Mouse (Mus musculus) erythroblast, embryonic 14.5 days (primary cell): ENCODE results near the gene Igf1. TPM values are rescaled to one million over a fixed set of nuclear protein-coding genes. Genes with fewer than 3 reads are reported as not detected.

ENCODE experiments used
- H3K27me3 ChIP-seq: 2 replicates; pipeline ENCODE4 v1.6.1; 2012; ENCODE audit warnings: inconsistent platforms; ENCODE audit not compliant: control insufficient read depth
- H3K36me3 ChIP-seq: 2 replicates; pipeline ENCODE4 v1.6.1; 2012; ENCODE audit warnings: mild to moderate bottlenecking, inconsistent platforms; ENCODE audit not compliant: control insufficient read depth
- H3K4me1 ChIP-seq: 2 replicates; pipeline ENCODE4 v1.6.1; 2012; ENCODE audit warnings: inconsistent platforms; ENCODE audit not compliant: control insufficient read depth
- H3K4me3 ChIP-seq: replicated peaks from 2 replicates; pipeline ENCODE3; 2012; ENCODE audit warnings: moderate library complexity, mild to moderate bottlenecking, inconsistent platforms
- H3K9me3 ChIP-seq: 2 replicates; pipeline ENCODE4 v1.6.1; 2012; ENCODE audit warnings: low read length, inconsistent platforms, mixed read lengths; ENCODE audit not compliant: control insufficient read depth
- GATA1 ChIP-seq: IDR thresholded peaks from 2 replicates; pipeline ENCODE4 v1.6.1; 2012; ENCODE audit warnings: low read length, inconsistent platforms, mixed read lengths
- TAL1 ChIP-seq: IDR thresholded peaks from 3 replicates; pipeline ENCODE4 v1.6.1; 2012; ENCODE audit warnings: low read length, inconsistent platforms, mixed read lengths
- polyA plus RNA-seq: library from polyadenylated mRNA; stranded (reverse); fragments of >175 nt; gene quantifications from 2 replicates; pipeline ENCODE4 v1.2.3, GENCODE M21; 2012

The Igf1 gene
- polyA plus RNA-seq, 1 experiment, result 0.22 TPM

DNA sequence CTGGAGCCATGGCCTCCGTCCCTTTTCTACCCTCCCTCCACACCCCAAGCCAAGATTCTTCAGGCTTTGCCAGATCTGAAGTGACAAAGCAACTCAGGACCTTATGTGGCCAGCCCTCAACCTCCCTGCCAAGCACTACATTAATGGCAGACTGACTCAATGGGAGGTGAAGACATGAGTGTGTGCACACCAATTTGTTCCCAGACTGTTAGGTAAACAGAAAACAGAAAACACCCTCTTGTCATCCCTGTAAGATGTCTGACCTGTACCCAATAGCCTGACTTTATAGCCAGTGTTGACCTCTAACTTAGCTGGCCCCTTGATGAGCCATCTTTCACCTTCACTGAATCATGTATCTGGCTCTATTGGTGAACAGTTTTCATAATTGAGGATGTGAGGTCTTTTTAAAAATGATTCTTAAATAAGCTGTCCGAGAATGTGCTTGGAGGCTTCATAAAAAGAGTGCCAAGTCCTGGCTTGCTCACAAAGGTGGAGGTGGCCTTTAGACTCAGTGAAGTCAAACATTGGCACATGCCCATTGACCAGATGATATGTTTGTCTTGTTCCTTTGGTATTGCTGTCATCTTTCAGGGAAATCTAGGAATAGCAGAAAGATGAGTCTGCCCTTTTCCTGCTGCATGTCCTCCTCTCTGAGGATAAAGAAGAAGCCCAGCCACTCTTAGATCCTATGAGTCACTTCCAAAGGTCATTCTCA, 27.4 kb downstream of the Igf1 start:
- no peaks in the 10 kb centered on the region for H3K36me3 ChIP-seq
- no peak overlapping the region for H3K4me3 ChIP-seq
- H3K9me3 ChIP-seq, result no peaks in the 10 kb centered on the region
- TF ChIP-seq TAL1 (no peak), GATA1 (no peak)
- H3K4me1 ChIP-seq, result no peaks in the 10 kb centered on the region
- no peaks in the 10 kb centered on the region for H3K27me3 ChIP-seq

GRCm38 (mm10) chr10:87889850-87890249, 31.8 kb downstream of the Igf1 start:
- Histone ChIP-seq H3K4me1 (no peaks in the 10 kb centered on the region), H3K27me3 (no peaks in the 10 kb centered on the region), H3K4me3 (no peak overlapping the region), H3K9me3 (no peaks in the 10 kb centered on the region), H3K36me3 (no peaks in the 10 kb centered on the region)
- TF ChIP-seq TAL1, result no peak
- TF ChIP-seq GATA1, result no peak

DNA sequence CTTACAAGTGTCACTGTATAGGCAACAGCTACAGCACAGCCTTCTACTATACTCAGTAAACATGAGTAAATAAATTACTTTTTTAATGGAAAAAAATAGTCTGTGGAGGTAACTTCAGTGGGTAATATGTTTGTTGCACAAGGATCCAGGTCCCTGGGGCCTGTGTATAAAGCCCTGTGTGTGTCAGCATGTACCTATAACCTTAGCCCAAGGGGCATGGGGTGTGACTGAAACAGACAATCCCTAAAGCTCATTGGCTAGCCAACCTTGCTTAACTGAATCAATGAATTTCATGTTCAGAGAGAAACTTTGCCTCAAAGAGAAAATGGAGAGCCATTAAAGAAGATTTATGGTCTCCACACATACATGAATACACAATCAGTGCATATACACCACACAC, 34.2 kb downstream of the Igf1 start:
- no peak overlapping the region for H3K4me3 ChIP-seq
- H3K9me3 ChIP-seq, result no peaks in the 10 kb centered on the region
- no peaks in the 10 kb centered on the region for H3K36me3 ChIP-seq
- no peak for TF ChIP-seq TAL1
- TF ChIP-seq GATA1, result no peak
- no peaks in the 10 kb centered on the region for H3K27me3 ChIP-seq
- no peaks in the 10 kb centered on the region for H3K4me1 ChIP-seq

DNA sequence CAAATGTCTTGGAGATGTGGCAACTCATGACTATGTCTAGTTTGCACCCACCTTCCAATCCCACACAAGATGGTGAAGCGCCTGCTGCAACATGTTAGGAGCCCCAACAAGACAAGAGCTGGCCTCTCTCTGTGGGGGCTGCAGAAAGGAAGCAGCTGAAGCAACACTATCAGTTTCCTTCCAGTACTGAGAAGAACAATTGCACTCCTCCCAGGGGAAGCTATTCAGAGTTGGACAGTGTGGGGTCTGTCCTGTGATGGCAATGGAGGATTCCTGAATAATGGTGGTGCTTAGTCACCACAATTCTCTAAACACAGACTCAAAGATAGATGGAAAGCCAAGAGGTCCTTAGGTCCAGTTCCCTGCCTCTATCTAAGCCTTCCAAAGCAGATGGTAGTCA, 35.2 kb downstream of the Igf1 start:
- H3K27me3 ChIP-seq, result no peaks in the 10 kb centered on the region
- no peak for TF ChIP-seq TAL1
- no peak for TF ChIP-seq GATA1
- H3K9me3 ChIP-seq, result no peaks in the 10 kb centered on the region
- no peaks in the 10 kb centered on the region for H3K4me1 ChIP-seq
- H3K36me3 ChIP-seq, result no peaks in the 10 kb centered on the region
- H3K4me3 ChIP-seq, result no peak overlapping the region

GRCm38 (mm10) chr10:87894461-87895120, 36.5 kb downstream of the Igf1 start:
- TF ChIP-seq GATA1, result no peak
- no peak for TF ChIP-seq TAL1
- no peaks in the 10 kb centered on the region for H3K4me1 ChIP-seq
- H3K36me3 ChIP-seq, result no peaks in the 10 kb centered on the region
- no peaks in the 10 kb centered on the region for H3K9me3 ChIP-seq
- H3K4me3 ChIP-seq, result no peak overlapping the region
- H3K27me3 ChIP-seq, result no peaks in the 10 kb centered on the region

GRCm38 (mm10) chr10:87895351-87895750, 37.3 kb downstream of the Igf1 start:
- H3K9me3 ChIP-seq, result no peaks in the 10 kb centered on the region
- TF ChIP-seq TAL1, result no peak
- no peak for TF ChIP-seq GATA1
- no peaks in the 10 kb centered on the region for H3K4me1 ChIP-seq
- H3K27me3 ChIP-seq, result no peaks in the 10 kb centered on the region
- H3K4me3 ChIP-seq, result no peak overlapping the region
- H3K36me3 ChIP-seq, result no peaks in the 10 kb centered on the region

- H3K27me3 ChIP-seq, result no peaks in the 10 kb centered on the region
- no peak for TF ChIP-seq GATA1
- TF ChIP-seq TAL1, result no peak
- no peaks in the 10 kb centered on the region for H3K9me3 ChIP-seq
- no peaks in the 10 kb centered on the region for H3K36me3 ChIP-seq
- no peaks in the 10 kb centered on the region for H3K4me1 ChIP-seq
- no peak overlapping the region for H3K4me3 ChIP-seq
Observed at GRCm38 (mm10) chr10:87897331-87897730, 39.3 kb downstream of the Igf1 start.

- H3K9me3 ChIP-seq, result no peaks in the 10 kb centered on the region
- no peak overlapping the region for H3K4me3 ChIP-seq
- TF ChIP-seq TAL1 (no peak), GATA1 (no peak)
Observed at GRCm38 (mm10) chr10:87898826-87899225, 40.8 kb downstream of the Igf1 start.

DNA sequence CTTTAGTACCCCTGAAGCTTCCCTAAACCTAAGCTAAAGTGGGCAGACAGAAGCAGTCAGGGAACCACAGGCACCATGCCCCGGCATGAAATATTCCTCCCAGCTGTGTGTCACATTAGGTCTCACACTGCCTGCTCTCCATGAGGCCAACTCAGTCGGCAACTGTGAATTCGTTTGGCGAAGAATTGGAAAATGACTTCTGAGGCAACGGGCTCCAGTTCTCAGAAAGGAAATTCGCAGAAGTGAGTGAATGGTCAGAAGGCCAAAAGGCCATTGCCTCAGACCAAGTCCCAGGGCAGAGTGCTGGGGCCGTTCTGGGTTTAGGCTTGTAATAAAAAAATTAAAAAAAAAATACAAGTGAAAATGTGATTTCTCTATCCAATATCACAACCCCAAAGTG, 43.9 kb downstream of the Igf1 start:
- TF ChIP-seq GATA1 (no peak), TAL1 (no peak)
- H3K4me1 ChIP-seq, result no peaks in the 10 kb centered on the region

More at GRCm38 (mm10) chr10:87898826-87899225, 40.8 kb downstream of the Igf1 start:
- H3K4me1 ChIP-seq, result no peaks in the 10 kb centered on the region
- H3K27me3 ChIP-seq, result no peaks in the 10 kb centered on the region
- H3K36me3 ChIP-seq, result no peaks in the 10 kb centered on the region

DNA sequence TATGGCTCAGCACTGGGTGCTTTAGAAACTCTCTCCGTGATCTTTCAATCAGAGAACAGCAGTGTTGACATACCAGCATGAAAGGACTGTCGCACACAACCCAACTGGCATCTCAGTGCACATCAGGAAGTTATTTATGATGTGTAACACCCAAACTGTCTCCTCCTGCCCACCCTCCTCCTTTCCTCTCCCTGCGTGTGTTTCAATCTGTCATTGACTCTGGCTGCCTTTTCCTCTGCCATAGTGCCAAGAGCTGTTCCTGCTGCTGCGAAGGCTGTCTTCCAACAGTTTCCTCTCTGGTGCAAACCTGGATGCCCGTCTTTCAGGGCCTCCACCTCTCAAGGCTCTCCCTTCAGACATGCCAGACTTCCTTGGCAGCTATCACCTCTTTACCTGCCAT, 46.3 kb downstream of the Igf1 start:
- H3K36me3 ChIP-seq, result no peaks in the 10 kb centered on the region
- H3K4me3 ChIP-seq, result no peak overlapping the region
- no peaks in the 10 kb centered on the region for H3K4me1 ChIP-seq
- no peaks in the 10 kb centered on the region for H3K9me3 ChIP-seq
- TF ChIP-seq GATA1 (no peak), TAL1 (no peak)
- H3K27me3 ChIP-seq, result no peaks in the 10 kb centered on the region

More for the DNA sequence above, 43.9 kb downstream of the Igf1 start:
- Histone ChIP-seq H3K4me3 (no peak overlapping the region), H3K36me3 (no peaks in the 10 kb centered on the region), H3K27me3 (no peaks in the 10 kb centered on the region), H3K9me3 (no peaks in the 10 kb centered on the region)
